Mouse (Mus musculus): Measurements from ENCODE around the gene Gm3646.

The Gm3646 gene

DNA sequence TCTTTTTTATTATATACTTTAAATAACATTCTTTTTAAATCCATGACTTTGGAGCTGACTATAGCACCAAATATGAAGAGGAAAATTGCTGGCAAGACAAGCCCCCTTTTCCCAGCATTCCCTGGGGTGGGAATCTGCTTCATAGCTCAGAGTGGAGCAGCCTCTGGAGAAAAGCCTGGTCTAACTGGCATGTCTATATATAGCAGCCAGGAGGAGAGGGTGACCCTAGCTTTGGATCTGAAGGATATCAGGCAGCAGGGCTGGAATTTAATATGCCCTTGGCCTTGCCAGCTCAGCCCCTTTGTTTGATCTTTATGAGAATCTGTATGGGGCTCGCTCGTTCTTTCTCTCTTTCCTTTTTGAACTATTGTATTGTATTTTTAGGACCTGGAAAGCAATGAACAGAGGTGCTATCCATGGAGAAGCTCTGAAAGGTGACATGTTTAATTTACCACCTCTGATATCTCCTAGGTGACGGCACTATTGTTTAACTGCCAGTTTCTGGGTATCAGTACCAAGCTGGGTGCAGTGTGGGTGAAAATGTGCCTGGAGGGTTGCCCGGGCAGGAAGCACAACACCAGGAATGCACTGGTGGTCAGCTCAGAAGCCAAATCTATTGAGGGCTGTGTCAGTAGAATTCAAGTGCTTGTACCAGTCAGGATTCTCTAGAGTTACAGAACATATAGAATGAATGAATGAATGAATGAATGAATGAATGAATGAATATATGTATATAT is at the start of gene Gm3646:
TSS of gene Gm3646 (minus strand) at position 90 of the 737 bp plus-strand sequence.
- DNase-seq (ENCODE audit: low spot score in 2 of 2) = no peak

DNA sequence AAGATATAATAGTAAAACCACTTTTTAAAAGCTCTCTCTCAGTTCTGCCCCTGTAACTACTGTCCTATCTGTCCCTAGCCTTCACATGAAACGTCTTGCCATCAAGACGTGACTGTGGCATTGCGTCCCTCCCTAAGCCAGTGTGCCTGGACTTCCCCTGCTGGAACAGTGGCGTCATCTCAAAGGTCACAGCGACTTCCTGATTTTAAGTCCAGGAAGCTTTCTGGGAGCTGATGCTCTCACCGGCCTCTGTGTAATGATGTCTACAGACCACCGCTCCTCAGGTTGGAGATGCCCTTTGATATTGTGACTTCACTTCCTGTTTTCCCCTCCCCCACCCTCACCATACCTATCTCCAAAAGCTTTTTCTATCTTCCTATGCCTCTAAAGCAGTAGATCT is 41.9 kb upstream of the Gm3646 start:
- no peak for DNase-seq (ENCODE audit: low spot score in 2 of 2)

DNA sequence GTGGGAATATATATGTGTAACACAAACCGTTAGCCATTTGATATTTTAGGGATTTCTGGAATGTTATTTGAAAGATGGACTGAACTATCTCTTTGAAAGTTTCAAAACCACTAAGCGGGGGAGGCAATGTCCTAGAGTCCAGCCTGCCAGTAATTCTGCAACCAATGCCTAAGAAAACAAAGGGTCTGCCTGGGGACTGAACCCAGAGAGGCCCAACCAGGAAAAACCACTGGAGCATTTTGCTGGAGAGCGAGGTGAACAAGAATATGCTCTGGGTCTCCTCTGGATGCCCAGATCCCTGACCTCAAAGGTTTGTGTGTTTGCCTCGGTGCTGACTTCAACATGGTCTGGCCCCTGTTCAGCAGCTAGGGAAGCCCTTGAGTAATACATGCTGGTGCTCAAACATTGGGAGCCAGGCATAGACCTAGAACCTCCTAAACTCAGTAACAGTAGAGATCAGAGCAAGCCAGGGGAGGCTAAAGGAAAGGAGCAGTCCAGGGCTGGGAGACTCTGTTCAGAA is 41.0 kb upstream of the Gm3646 start:
- no peak for DNase-seq (ENCODE audit: low spot score in 2 of 2)

GRCm38 (mm10) chr1:39843328-39843727 is 38.2 kb upstream of the Gm3646 start:
- DNase-seq (ENCODE audit: low spot score in 2 of 2) = no peak

DNA sequence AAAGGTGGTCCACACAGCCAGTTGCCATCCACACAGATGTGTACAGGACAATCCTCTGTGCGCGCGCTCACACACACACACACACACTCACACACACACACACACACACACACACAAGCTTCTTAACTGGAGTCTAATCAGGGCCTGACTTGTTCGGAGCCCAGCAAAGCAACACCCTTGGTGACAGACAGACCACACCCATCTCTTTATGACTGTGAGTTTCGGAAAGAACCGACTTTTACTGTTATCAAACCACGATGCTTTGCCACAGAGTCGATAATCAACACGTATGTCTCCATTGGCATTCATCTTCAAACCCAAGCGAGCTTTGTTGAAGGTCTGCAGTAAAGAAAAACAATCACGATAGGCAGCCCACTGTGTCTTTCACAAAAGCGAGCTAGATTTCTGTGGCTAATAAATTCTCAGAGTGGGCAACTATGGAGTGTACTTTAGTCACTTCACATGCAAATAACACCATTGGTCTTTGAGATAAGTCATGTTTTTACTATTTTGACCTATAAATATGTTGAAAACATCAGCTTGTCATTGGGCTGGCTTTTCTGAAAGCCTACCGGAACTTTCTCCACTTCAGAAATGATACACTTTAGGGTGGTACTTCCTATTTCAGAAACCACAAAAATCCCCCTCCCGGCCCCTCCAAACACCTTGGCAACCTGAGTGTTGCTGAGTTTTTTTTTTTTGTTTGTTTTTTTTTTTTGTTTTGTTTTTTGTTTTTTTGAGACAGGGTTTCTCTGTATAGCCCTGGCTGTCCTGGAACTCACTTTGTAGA is 37.3 kb upstream of the Gm3646 start:
- DNase-seq (ENCODE audit: low spot score in 2 of 2) = no peak

DNA sequence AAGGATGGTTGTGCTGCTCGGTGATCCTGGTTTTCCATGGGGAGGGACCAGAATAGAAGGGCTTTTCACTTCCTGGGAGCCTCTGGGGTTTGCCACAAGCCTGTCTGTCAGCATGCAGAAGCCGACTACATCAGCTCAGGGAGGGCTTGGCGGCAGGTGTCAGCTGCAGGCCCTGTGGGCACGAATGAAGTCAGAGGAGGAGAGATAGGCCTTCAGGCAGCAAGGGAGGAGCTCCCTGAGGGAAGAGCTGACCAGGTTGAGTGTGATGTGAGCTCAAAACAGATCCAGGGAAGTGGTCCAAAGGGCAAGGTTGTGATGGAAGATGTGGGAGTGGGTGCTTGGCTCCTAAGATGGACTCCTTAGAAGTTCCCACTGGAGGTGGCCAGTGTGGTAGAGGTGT is 35.7 kb upstream of the Gm3646 start:
- no peak for DNase-seq (ENCODE audit: low spot score in 2 of 2)

GRCm38 (mm10) chr1:39839838-39840237 is 34.7 kb upstream of the Gm3646 start:
- no peak for DNase-seq (ENCODE audit: low spot score in 2 of 2)

DNA sequence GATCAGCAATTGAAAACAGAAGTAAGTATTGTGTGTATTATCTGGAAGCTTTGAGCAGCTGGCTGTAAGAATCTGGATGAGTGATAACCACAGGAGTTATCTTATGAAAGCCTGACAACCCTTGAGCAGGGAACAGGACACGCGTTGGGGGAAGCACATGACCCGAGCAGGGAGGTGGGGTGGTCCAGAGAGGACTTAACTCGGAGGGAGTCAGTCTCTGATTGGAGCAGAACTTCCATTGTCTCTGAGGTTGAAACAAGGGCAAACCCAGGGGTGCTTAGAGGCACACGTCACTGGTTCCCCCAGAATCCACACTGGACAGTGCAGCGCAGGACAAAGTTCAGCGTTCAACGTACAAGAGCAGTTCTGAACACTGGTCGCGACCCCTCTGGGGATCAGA is 34.1 kb upstream of the Gm3646 start:
- DNase-seq (ENCODE audit: low spot score in 2 of 2) = no peak

- no peak for DNase-seq (ENCODE audit: low spot score in 2 of 2)
These were observed 33.5 kb upstream of the Gm3646 start for GRCm38 (mm10) chr1:39838487-39839169.

DNA sequence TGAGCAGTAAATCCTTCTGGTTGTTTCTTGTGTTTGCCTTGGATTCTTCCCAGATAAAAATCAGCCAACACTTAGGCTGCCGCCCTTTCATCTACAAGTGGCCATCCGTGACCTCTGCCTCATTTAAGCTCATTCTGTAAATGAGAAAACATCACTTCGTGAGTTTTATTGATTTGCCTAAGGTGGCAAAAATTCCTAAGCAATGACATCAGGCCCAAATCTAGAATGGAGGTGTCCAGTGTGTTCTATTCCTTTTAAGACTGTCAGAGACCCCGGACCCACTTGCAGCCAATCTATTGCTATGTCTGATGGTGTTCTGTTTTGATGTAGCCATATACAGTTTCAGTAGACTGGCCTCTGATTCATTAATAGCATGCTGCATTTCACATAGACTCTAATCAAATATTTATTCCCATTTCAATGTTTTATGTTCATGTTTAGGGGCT is 26.5 kb upstream of the Gm3646 start:
- DNase-seq (ENCODE audit: low spot score in 2 of 2) = no peak

- DNase-seq (ENCODE audit: low spot score in 2 of 2) = no peak
These were observed 25.9 kb upstream of the Gm3646 start for GRCm38 (mm10) chr1:39830786-39831593.

DNA sequence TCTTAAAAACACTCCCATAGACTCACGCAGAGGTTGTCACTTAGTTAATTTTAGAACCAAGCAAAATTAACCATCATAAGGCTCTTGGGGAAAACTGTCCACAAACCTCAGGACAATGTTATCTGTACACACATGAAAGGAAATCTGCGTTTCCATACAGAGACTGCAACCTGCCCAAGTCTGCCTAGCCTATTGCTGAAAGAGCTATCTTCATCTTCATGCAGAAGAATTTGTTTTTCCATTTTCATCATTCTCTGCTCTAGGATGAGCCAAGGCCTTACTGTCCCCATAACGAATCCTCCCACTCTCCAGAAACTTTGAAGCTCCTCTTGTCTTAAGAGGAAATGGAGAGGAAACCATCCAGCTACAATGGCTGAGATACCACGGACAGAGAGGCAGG is 19.8 kb upstream of the Gm3646 start:
- DNase-seq (ENCODE audit: low spot score in 2 of 2) = no peak

- DNase-seq (ENCODE audit: low spot score in 2 of 2) = no peak
These were observed 19.1 kb upstream of the Gm3646 start for GRCm38 (mm10) chr1:39824240-39824639.

DNA sequence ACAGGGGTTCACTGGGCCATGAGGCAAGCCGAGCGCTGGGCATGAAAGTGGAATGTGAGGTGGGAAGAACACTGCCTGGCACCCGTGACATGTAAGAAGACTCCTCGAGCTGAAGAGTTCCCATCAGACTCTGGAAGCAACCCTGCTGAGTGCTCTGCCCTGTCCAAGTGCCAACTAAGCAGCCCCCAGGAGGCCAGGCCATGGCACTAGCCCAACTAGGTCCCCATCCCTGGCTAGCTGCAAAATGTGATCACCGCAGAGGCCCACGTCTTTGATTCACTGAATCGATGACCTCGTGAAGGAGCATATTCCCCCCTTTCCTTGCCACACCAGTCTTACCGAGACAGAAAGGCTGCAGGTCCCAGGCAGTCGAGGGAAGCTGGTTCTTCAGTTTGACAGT is 14.5 kb upstream of the Gm3646 start:
- DNase-seq (ENCODE audit: low spot score in 2 of 2) = no peak

- DNase-seq (ENCODE audit: low spot score in 2 of 2) = no peak
These were observed 10.6 kb upstream of the Gm3646 start for GRCm38 (mm10) chr1:39815766-39816165.

DNA sequence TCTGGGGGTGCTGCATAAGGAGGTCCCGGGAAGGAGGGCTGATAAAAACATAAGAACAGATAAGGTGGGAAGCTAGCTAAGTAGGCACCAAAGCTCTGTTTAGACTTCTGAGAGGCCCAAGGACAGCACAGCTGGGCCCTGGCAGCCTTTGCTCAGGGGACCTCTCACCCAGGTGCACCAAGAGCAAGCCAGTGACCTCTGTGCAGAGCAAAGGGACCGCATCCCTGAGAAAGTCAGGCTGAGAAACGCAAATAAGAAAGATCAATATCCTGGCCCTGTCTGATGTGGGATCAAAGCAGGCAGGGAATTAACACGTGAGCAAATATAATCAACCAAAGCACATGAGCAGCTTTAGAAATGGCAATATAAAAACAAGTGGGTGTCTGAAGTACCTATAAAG is 7.9 kb upstream of the Gm3646 start:
- no peak for DNase-seq (ENCODE audit: low spot score in 2 of 2)

DNA sequence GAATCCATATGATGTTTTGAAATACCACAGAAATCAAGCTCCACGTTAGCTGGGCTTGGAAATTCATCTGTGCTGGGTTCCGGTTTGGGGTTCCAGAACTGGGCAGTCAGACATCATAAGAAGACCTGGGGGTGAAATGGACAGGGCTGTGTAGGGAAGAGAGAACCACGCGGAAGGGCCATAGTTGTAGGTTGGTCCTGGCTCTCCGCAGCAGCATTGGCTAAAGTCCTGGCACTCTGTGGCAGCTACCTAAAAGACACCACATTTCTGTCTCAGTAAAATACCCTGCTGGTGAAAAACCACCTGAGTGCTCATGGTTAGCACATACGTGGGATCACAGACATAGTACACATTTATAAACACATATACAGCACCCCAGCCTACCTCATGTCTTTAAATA is 343 bp downstream of the Gm3646 start:
- no peak for DNase-seq (ENCODE audit: low spot score in 2 of 2)

GRCm38 (mm10) chr1:39802946-39803345 is 2.2 kb downstream of the Gm3646 start:
- DNase-seq (ENCODE audit: low spot score in 2 of 2) = no peak

- no peak for DNase-seq (ENCODE audit: low spot score in 2 of 2)
These were observed 7.6 kb downstream of the Gm3646 start for GRCm38 (mm10) chr1:39797496-39797895.

- no peak for DNase-seq (ENCODE audit: low spot score in 2 of 2)
These were observed 8.4 kb downstream of the Gm3646 start for GRCm38 (mm10) chr1:39796765-39797164.

GRCm38 (mm10) chr1:39784632-39785031 is 20.5 kb downstream of the Gm3646 start:
- DNase-seq (ENCODE audit: low spot score in 2 of 2) = no peak

GRCm38 (mm10) chr1:39781835-39782234 is 23.3 kb downstream of the Gm3646 start:
- DNase-seq (ENCODE audit: low spot score in 2 of 2) = no peak
